Mouse (Mus musculus) thymus, postnatal 4 days (tissue): ENCODE results near the gene Grid2.
A peak's percentile ranks its signal among the peaks of the same experiment; 100 is the strongest.

Experiments
- DNase-seq: peaks from one replicate; pipeline ENCODE4 v3.0.0; 2021

Grid2 gene

DNA sequence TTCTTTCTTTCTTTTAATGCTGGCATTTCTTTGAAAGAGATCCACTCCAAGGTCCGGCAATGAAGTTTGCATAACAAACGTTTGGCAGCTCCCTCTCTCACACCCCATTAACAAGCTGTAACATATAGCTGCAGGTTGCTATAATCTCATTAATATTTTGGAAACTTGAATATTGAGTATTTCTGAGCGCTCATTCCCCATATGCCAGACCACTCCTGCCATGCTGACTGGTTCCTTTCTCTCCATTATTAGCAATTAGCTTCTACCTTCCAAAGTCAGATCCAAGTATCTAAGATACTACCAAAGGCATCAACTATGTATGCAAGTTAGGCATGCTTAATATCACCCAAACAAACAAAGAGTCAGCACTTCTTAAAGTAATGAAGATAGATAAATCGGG lies 1477.6 kb downstream of the Grid2 start:
- no peak for DNase-seq

DNA sequence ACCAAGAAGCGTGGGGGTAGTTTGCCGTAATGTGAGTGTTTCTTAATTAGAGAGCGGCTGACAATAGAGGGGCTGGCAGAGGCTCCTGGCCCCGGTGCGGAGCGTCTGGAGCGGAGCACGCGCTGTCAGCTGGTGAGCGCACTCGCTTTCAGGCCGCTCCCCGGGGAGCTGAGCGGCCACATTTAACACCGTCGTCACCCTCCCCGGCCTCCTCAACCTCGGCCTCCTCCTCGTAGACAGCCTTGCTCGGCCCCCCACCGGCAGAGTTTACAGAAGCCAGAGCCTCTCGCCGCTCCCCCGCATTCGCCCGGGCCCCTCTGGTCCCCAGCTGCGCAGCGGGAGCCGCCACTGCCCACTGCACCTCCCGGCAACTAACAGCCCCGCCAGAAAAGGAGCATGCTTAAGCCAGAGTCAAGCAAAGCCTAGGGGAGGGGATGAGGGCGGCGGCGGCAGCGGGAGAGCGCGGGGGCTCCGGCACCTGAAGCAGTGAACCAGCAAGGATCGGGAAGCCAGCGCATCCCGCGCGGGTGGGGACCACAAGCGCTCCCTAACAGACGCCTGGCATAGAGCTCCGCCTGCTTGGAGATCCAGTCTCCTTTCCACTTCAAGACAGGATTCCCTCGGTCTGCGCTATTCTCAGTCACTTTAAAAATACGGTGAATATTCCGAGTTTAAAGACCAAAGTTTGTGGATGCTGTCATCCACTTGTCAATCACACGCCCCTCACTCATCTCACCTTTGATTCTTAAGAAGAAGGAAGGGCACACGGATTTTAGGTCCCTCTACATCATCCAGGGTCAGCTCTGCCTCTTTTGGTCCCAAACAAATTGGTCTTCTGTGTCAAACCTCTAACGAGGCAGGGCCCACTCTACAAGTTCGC lies 1479.0 kb downstream of the Grid2 start:
- DNase-seq = peak; percentile 7

DNA sequence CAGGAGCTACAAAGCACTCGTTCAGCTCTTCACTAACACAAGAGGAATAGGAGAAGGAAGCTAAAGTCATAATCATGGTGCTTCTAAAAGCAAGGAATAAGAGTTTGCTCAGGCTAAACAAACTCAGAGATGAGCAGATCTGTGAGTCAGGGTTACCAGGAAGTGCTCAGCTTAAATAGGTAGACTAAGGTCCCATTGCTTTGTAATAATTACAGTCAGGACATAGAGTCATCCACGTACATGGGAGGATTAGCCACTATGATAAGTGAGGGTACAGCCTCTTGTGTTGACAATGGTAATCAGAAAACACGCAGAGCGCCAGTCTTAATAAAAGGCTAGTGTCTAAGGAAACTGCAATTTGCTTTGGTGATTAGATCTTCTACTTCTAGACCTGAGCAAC lies 1480.6 kb downstream of the Grid2 start:
- DNase-seq = no peak

DNA sequence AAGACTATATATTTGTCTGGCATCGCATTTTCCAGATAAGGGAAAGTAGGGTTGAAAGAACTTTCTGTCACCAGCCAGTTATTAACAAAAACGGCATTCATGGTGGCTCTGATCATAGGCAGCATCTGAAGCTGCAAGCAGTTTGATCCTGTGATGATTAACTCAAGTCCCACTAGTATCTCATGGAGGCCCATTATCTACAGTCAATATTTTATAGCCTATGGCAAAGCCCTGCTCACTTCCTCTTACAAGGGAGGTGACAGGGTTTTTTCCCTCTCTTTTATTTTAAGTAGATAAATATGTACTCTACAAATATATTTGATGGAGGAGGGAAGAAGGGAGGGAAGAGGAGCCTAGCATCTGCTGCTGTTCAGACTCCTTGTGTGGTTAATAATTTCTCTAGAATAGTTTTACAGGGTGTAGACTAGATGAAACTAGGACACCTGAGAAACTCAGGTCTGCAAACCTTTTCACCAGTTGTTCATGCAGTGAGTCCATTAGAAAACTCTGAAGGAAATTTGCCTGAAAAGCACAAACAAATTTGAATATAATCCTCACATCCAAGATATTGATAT lies 1487.3 kb downstream of the Grid2 start:
- DNase-seq = no peak
